Mouse (Mus musculus) hindbrain, embryonic 16.5 days (tissue): ENCODE measurements around the gene Eddm3b. TPM values are rescaled to one million over a fixed set of nuclear protein-coding genes. Genes with fewer than 3 reads are reported as not detected.

ENCODE experiments used
- ATAC-seq: fragments of 200-750 bp; cut with Nextera tagmentation; 2 replicates; pipeline ENCODE4 v1.8.0; 2017; ENCODE audit warnings: moderate TSS enrichment, moderate library complexity
- H3K27ac ChIP-seq: fragments of 300-500 bp; sonication (generic); 2 replicates; pipeline ENCODE4 v1.5.1; 2014; ENCODE audit warnings: low read depth, mild to moderate bottlenecking, control low read depth, low read length, moderate library complexity
- H3K27me3 ChIP-seq: fragments of 300-500 bp; sonication (generic); replicated peaks from 2 replicates; pipeline ENCODE4 v1.6.1; 2014; ENCODE audit warnings: low read length; ENCODE audit not compliant: control insufficient read depth, insufficient read depth
- H3K36me3 ChIP-seq: fragments of 300-500 bp; sonication (generic); 2 replicates; pipeline ENCODE4 v1.6.1; 2014; ENCODE audit warnings: mild to moderate bottlenecking, low read length, moderate library complexity, mixed read lengths; ENCODE audit not compliant: control insufficient read depth, insufficient read depth
- H3K4me1 ChIP-seq: fragments of 300-500 bp; sonication (generic); 2 replicates; pipeline ENCODE4 v1.6.1; 2014; ENCODE audit warnings: low read depth, low read length; ENCODE audit not compliant: control insufficient read depth, insufficient read depth
- H3K4me2 ChIP-seq: fragments of 300-500 bp; sonication (generic); 2 replicates; pipeline ENCODE4 v1.6.1; 2014; ENCODE audit warnings: mild to moderate bottlenecking, low read length, control low read depth, moderate library complexity
- H3K4me3 ChIP-seq: fragments of 300-500 bp; sonication (generic); 2 replicates; pipeline ENCODE4 v1.5.1; 2014; ENCODE audit warnings: mild to moderate bottlenecking, low read length, control low read depth, moderate library complexity
- H3K9ac ChIP-seq: fragments of 300-500 bp; sonication (generic); 2 replicates; pipeline ENCODE4 v1.6.1; 2014; ENCODE audit warnings: low read depth, mild to moderate bottlenecking, control low read depth, low read length, moderate library complexity
- H3K9me3 ChIP-seq: fragments of 300-500 bp; sonication (generic); 2 replicates; pipeline ENCODE4 v1.6.1; 2014; ENCODE audit warnings: mild to moderate bottlenecking, low read length, moderate library complexity; ENCODE audit not compliant: control insufficient read depth
- polyA plus RNA-seq: library from polyadenylated mRNA; unstranded; fragments of >200 nt; fragmentation: Nextera tagmentation; extraction: Ambion mirVana; gene quantifications from 2 replicates; pipeline ENCODE4 v1.2.1, GENCODE M21; 2015

Gene Eddm3b
- polyA plus RNA-seq, 1 experiment from 2014 or later: not detected

DNA sequence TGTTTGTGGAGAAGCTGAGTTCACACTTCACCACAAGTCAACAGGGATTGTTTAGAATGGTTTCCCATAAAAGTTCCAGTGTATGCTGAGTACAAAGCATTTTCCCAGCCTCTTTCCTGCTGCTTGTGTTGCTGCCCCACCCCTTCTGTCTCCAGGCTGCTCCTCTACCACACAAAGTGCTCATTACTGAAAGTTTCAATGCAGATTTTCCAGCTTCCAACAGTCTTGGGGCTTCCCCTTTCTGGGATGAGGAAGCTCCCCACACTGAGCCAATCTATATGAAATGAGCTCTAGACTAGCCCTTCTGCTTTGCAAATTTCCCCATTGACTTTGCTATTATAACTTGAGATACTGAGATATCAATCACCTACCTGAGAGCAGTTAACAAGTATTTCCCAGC is 51.8 kb downstream of the Eddm3b start:
- Histone ChIP-seq H3K4me1 (no peaks in the 10 kb centered on the region), H3K36me3 (no peaks in the 10 kb centered on the region), H3K27me3 (no peaks in the 10 kb centered on the region), H3K9me3 (no peaks in the 10 kb centered on the region), H3K4me2 (no peak overlapping the region), H3K9ac (no peak overlapping the region), H3K4me3 (no peak overlapping the region), H3K27ac (no peak overlapping the region)
- no peak for ATAC-seq

Other genes with a start within 250 kb of the Eddm3b start
- gene Tep1, start 243.9 kb upstream of the Eddm3b start, polyA plus RNA-seq: 2.9 and 3.3 TPM in 2 replicates
- gene Klhl33, start 216.9 kb upstream of the Eddm3b start, polyA plus RNA-seq: 4.2 and 4.3 TPM in 2 replicates
- 110 and 111 TPM in 2 replicates for gene Osgep, start 189.5 kb upstream of the Eddm3b start, polyA plus RNA-seq
- 158 and 167 TPM in 2 replicates for gene Apex1, start 189.5 kb upstream of the Eddm3b start, polyA plus RNA-seq
- 104 and 113 TPM in 2 replicates for gene Pip4p1, start 183.6 kb upstream of the Eddm3b start, polyA plus RNA-seq
- gene Pnp, start 183.3 kb upstream of the Eddm3b start, polyA plus RNA-seq: 23.4 and 24.0 TPM in 2 replicates
- gene Gm49342, start 169.9 kb upstream of the Eddm3b start, polyA plus RNA-seq: not detected in 2 replicates
- gene Pnp2, start 158.4 kb upstream of the Eddm3b start, polyA plus RNA-seq: 0.56 and 0.98 TPM in 2 replicates
- gene Rnase10, start 106.7 kb upstream of the Eddm3b start, polyA plus RNA-seq: 0.10 TPM in 2 replicates
- not detected in 2 replicates for gene Rnase9, start 72.6 kb upstream of the Eddm3b start, polyA plus RNA-seq
- gene Rnase11, start 64.3 kb upstream of the Eddm3b start, polyA plus RNA-seq: not detected in 2 replicates
- gene Rnase12, start 56.8 kb upstream of the Eddm3b start, polyA plus RNA-seq: not detected in 2 replicates
- 0.03 TPM in 1 of 2 replicates, not detected in the other for gene Olfr750, start 40.0 kb upstream of the Eddm3b start, polyA plus RNA-seq
- 18.2 and 19.8 TPM in 2 replicates for gene Rnase4, start 23.3 kb upstream of the Eddm3b start, polyA plus RNA-seq
- gene Ang, start 23.3 kb upstream of the Eddm3b start, polyA plus RNA-seq: 5.1 and 6.2 TPM in 2 replicates
- gene Rnase6, start 9.5 kb downstream of the Eddm3b start, polyA plus RNA-seq: 0.84 and 0.93 TPM in 2 replicates
- gene Rnase1, start 32.4 kb downstream of the Eddm3b start, polyA plus RNA-seq: 0.84 and 0.96 TPM in 2 replicates
- not detected in 2 replicates for gene Rnase2b, start 47.8 kb downstream of the Eddm3b start, polyA plus RNA-seq
- gene Ang2, start 84.7 kb downstream of the Eddm3b start, polyA plus RNA-seq: not detected in 2 replicates
- not detected in 2 replicates for gene Ear14, start 89.0 kb downstream of the Eddm3b start, polyA plus RNA-seq
- gene Rnase2a, start 141.7 kb downstream of the Eddm3b start, polyA plus RNA-seq: not detected in 2 replicates
- gene Gm7247, start 247.3 kb downstream of the Eddm3b start, polyA plus RNA-seq: not detected in 2 replicates